Mouse (Mus musculus) midbrain, postnatal 0 days (tissue): Measurements from ENCODE around the gene Gm32717. TPM values are rescaled to one million over a fixed set of nuclear protein-coding genes. Genes with fewer than 3 reads are reported as not detected.
"Not testable (repeated sequence)": the region's sequence is repeated elsewhere in the genome, so short reads cannot be mapped to it uniquely, and the experiment has no call there.

Experiments used
- ATAC-seq: fragments of 200-750 bp; cut with Nextera tagmentation; 2 replicates; pipeline ENCODE4 v1.8.0; 2017; ENCODE audit warnings: moderate number of reproducible peaks, mild to moderate bottlenecking, moderate TSS enrichment, moderate library complexity; ENCODE audit not compliant: low FRiP score
- DNase-seq: peaks from one replicate; pipeline ENCODE4 v3.0.0-alpha.2; 2015; ENCODE audit warnings: low spot score
- H3K27ac ChIP-seq: fragments of 300-500 bp; sonication (generic); 2 replicates; pipeline ENCODE4 v1.5.1; 2014; ENCODE audit warnings: low read depth, mild to moderate bottlenecking, low read length, mixed read lengths
- H3K27me3 ChIP-seq: fragments of 300-500 bp; sonication (generic); 2 replicates; pipeline ENCODE4 v1.6.1; 2014; ENCODE audit warnings: low read length, control low read depth, mixed read lengths; ENCODE audit not compliant: insufficient read depth
- H3K36me3 ChIP-seq: fragments of 300-500 bp; sonication (generic); 2 replicates; pipeline ENCODE4 v1.6.1; 2014; ENCODE audit warnings: low read length, control low read depth, mixed read lengths; ENCODE audit not compliant: insufficient read depth
- H3K4me1 ChIP-seq: fragments of 300-500 bp; sonication (generic); 2 replicates; pipeline ENCODE4 v1.6.1; 2014; ENCODE audit warnings: mild to moderate bottlenecking, control low read depth, antibody characterized with exemption, low read length, mixed read lengths; ENCODE audit not compliant: insufficient read depth
- H3K4me2 ChIP-seq: fragments of 300-500 bp; sonication (generic); 2 replicates; pipeline ENCODE4 v1.6.1; 2014; ENCODE audit warnings: low read depth, mild to moderate bottlenecking, low read length, mixed read lengths; ENCODE audit not compliant: poor library complexity, severe bottlenecking
- H3K4me3 ChIP-seq: fragments of 300-500 bp; sonication (generic); 2 replicates; pipeline ENCODE4 v1.5.1; 2014; ENCODE audit warnings: low read depth, mild to moderate bottlenecking, low read length, moderate library complexity
- H3K9ac ChIP-seq: fragments of 300-500 bp; sonication (generic); replicated peaks from 2 replicates; pipeline ENCODE4 v1.6.1; 2014; ENCODE audit warnings: mild to moderate bottlenecking, low read length, moderate library complexity, mixed read lengths; ENCODE audit not compliant: poor library complexity, severe bottlenecking
- H3K9me3 ChIP-seq: fragments of 300-500 bp; sonication (generic); 2 replicates; pipeline ENCODE4 v1.6.1; 2016; ENCODE audit warnings: low read length, control low read depth
- CTCF ChIP-seq: IDR thresholded peaks from 2 replicates; pipeline ENCODE4 v1.5.1; 2016; ENCODE audit warnings: antibody characterized with exemption, mild to moderate bottlenecking
- WGBS: fragments of 180-500 bp; shearing (Covaris S2); extraction: QIAGEN DNeasy Blood & Tissue Kit; methylation state at CpG from one replicate; pipeline ENCODE4 v1.1.7; 2014; 5-methylcytosine and 5-hydroxymethylcytosine counted together
- polyA plus RNA-seq: library from polyadenylated mRNA; unstranded; fragments of >200 nt; fragmentation: Nextera tagmentation; extraction: Ambion mirVana; gene quantifications from 2 replicates; pipeline ENCODE4 v1.2.1, GENCODE M21; 2015
- total RNA-seq: library from RNA; depleted of rRNA; stranded (reverse); fragments of >200 nt; gene quantifications from 2 replicates; pipeline ENCODE4 v1.2.3, GENCODE M21; 2014

Gm32717 gene
- total and polyA plus RNA-seq, 2 experiments from 2014 or later: 0.11 to 0.20 TPM

DNA sequence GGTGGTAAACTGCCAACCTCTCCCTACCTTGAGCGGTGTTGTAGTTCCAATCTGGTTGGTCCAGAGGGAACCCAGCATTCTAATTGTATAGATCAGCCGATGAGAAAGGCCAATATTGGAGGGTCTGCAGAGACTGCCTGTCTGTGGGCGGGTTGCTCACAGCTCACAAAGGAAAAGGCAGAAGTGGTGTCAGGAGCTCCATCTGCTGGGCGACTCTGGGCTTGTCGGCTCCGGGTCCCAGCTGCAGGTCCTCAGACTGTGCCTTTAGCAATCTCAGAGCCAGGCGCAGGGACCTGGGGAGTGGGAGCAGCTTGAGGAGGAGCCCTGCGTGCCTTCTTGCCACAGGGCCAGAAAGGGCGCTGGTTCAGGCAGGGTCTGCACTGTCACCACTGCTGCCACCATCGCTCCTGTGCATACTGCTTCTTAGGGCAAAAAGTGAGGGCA, 10.3 kb upstream of the Gm32717 start:
- DNase-seq (peak; percentile 76), ATAC-seq (0 out of 2 replicates have a peak, but pooled peaks have one; percentile 13)
- H3K27ac ChIP-seq: no peak overlapping the region
- no peaks in the 10 kb centered on the region for H3K4me1 ChIP-seq
- H3K9ac ChIP-seq: no peak overlapping the region
- 42% methylated on average over 10 of the region's 10 CpGs for WGBS
- H3K36me3 ChIP-seq: no peaks in the 10 kb centered on the region
- H3K27me3 ChIP-seq: no peaks in the 10 kb centered on the region
- H3K9me3 ChIP-seq: no peaks in the 10 kb centered on the region
- TF ChIP-seq CTCF: peak; percentile 76
- H3K4me2 ChIP-seq: no peak overlapping the region
- H3K4me3 ChIP-seq: no peak overlapping the region

DNA sequence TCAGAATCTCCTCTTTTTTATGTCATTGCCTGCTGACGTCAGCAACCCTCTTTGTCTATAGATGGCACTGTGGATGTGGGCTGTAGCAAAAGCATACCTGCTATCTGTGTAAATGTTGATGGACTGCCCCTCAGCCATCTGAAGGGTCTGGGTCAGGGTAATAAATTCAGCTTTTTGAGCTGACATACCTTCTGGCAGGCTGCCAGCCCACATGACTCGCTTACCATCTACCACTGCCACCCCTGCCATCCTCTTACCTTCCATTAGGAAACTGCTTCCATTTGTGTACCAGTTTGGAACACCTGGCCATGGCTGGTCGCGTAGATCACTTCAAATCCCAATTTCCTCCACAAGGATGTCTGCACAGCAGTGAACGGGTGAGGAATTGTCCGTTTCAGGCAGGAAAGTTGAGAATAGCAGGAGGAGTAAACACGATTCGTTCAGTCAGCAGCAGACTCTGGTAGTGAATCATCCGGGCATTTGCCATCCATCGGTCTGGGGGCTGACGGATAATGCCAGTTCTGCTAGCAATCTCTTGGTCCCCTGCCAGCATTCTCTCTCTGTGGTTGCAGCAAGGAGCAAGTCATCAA, 8.5 kb upstream of the Gm32717 start:
- H3K9ac ChIP-seq, H3K4me1 ChIP-seq, ATAC-seq, H3K4me2 ChIP-seq, H3K27me3 ChIP-seq, H3K9me3 ChIP-seq, H3K27ac ChIP-seq, H3K4me3 ChIP-seq, H3K36me3 ChIP-seq: not testable (repeated sequence)
- whole genome bisulfite sequencing: 76% methylated on average over 11 of the region's 11 CpGs
- peak; percentile 15 for DNase-seq

DNA sequence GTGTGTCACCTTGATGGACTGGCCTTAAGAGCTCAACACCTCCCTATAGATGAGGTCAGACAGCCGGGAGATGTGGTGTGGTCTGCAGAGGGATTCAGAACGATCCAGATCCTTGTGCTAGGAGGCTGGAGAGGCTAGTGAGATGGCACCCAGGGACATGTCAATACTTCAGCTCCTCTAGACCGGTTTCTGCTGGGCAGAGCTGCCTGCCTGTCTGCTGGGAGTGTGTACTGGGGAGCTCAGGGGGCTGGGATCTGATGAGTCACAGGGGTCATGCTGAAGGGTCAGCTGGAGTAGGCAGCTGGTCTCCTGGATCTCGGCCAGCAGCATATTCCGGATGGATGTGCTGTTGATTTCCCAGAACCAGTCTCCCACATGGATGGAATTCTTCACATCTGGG, 8.0 kb downstream of the Gm32717 start:
- DNase-seq, ATAC-seq, H3K4me2 ChIP-seq, H3K27me3 ChIP-seq, H3K27ac ChIP-seq, H3K4me3 ChIP-seq, H3K4me1 ChIP-seq, H3K9me3 ChIP-seq, H3K9ac ChIP-seq, H3K36me3 ChIP-seq: not testable (repeated sequence)
- no CpG with 5 or more reads among the region's 5 CpGs for WGBS

GRCm38 (mm10) chr10:118227629-118228028, 13.0 kb downstream of the Gm32717 start:
- H3K27me3 ChIP-seq, H3K4me3 ChIP-seq, H3K4me1 ChIP-seq, H3K9me3 ChIP-seq, H3K4me2 ChIP-seq, ATAC-seq, H3K27ac ChIP-seq, DNase-seq, H3K9ac ChIP-seq, H3K36me3 ChIP-seq: not testable (repeated sequence)
- WGBS: no CpG with 5 or more reads among the region's 2 CpGs

- ATAC-seq, H3K27me3 ChIP-seq, H3K9ac ChIP-seq, H3K36me3 ChIP-seq, H3K4me3 ChIP-seq, H3K4me2 ChIP-seq, H3K27ac ChIP-seq, H3K9me3 ChIP-seq, H3K4me1 ChIP-seq: not testable (repeated sequence)
- peak; percentile 21 for DNase-seq
- 84% methylated on average over 2 of the region's 4 CpGs for WGBS
Observed at GRCm38 (mm10) chr10:118215719-118216393, 24.7 kb downstream of the Gm32717 start.

- H3K4me2 ChIP-seq: no peak within 1 kb of the TSS
- H3K27me3 ChIP-seq: no peaks in the 10 kb centered on the region
- no peak within 1 kb of the TSS for H3K27ac ChIP-seq
- no peaks in the 10 kb centered on the region for H3K36me3 ChIP-seq
- H3K9ac ChIP-seq: no peak within 1 kb of the TSS
- no peak within 1 kb of the TSS for H3K4me3 ChIP-seq
- no peaks in the 10 kb centered on the region for H3K9me3 ChIP-seq
- no peak for TF ChIP-seq CTCF
- WGBS: 96% methylated on average over 4 of the region's 4 CpGs
- DNase-seq (no peak), ATAC-seq (no peak)
- no peaks in the 10 kb centered on the region for H3K4me1 ChIP-seq
Observed at GRCm38 (mm10) chr10:118204642-118205041, 35.9 kb downstream of the Gm32717 start, which contains the start of gene Il22. TSS of gene Il22 (plus strand) at chr10:118204942.

DNA sequence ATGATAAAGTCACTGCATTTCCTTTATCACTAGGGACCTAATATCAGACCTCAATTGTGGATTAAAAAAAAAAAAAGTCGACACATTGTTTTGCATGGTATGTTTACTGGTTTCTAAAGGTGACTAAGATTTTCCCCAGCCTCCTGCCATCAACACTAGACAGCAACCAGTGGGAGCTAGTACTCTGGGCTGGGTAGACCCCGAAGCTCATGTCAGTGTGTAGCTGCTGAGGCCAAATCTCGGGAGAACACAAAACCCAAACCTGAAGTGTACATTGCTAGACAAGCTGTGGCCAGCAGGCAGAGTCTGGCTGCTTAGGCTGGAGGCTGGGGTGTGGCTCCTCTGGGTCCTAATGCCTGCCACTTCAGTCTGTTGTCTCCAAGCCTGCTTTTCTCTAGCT, 45.4 kb downstream of the Gm32717 start:
- ATAC-seq, H3K9ac ChIP-seq, H3K27ac ChIP-seq, H3K4me2 ChIP-seq, H3K4me3 ChIP-seq, H3K36me3 ChIP-seq, H3K27me3 ChIP-seq, DNase-seq, H3K4me1 ChIP-seq, H3K9me3 ChIP-seq: not testable (repeated sequence)
- WGBS: 35% methylated on average over 3 of the region's 3 CpGs
